Mouse (Mus musculus) adrenal gland, postnatal 14 days (tissue): ENCODE measurements at regions not wholly inside any gene's neighbourhood (a gene's known extent, or its start where the extent isn't known, plus 50 kb on each side); places are given as distances from the start of the nearest gene placed in this dataset.

Source experiments
- DNase-seq: peaks from one replicate; pipeline ENCODE4 v3.0.0; 2021; ENCODE audit warnings: mixed read lengths

- no peak for DNase-seq
Observed at GRCm38 (mm10) chr6:93478521-93478920, 535.2 kb upstream of the Adamts9 start.

GRCm38 (mm10) chr6:93474981-93475380 lies 531.7 kb upstream of the Adamts9 start:
- DNase-seq, result no peak

GRCm38 (mm10) chr6:93467867-93468266 lies 524.6 kb upstream of the Adamts9 start:
- DNase-seq, result no peak

- DNase-seq, result no peak
Observed at GRCm38 (mm10) chr6:93462861-93463260, 519.6 kb upstream of the Adamts9 start.

GRCm38 (mm10) chr6:93461374-93461773 lies 518.1 kb upstream of the Adamts9 start:
- peak; percentile 26 for DNase-seq

GRCm38 (mm10) chr6:93457613-93458012 lies 514.3 kb upstream of the Adamts9 start:
- no peak for DNase-seq

GRCm38 (mm10) chr6:93456383-93457033 lies 513.2 kb upstream of the Adamts9 start:
- no peak for DNase-seq

GRCm38 (mm10) chr6:93445568-93445967 lies 502.3 kb upstream of the Adamts9 start:
- peak; percentile 72 for DNase-seq

- peak; percentile 42 for DNase-seq
Observed at GRCm38 (mm10) chr6:93445124-93445523, 501.8 kb upstream of the Adamts9 start.

GRCm38 (mm10) chr6:93443766-93444557 lies 500.7 kb upstream of the Adamts9 start:
- DNase-seq, result peak; percentile 7

GRCm38 (mm10) chr6:93433446-93433845 lies 490.2 kb upstream of the Adamts9 start:
- no peak for DNase-seq

- DNase-seq, result no peak
Observed at GRCm38 (mm10) chr6:93426141-93426540, 482.8 kb upstream of the Adamts9 start.

GRCm38 (mm10) chr6:93422906-93423305 lies 479.6 kb upstream of the Adamts9 start:
- no peak for DNase-seq

- DNase-seq, result no peak
Observed at GRCm38 (mm10) chr6:93422253-93422652, 479.0 kb upstream of the Adamts9 start.

GRCm38 (mm10) chr6:93417625-93418024 lies 474.3 kb upstream of the Adamts9 start:
- DNase-seq, result no peak

GRCm38 (mm10) chr6:93416006-93416405 lies 472.7 kb upstream of the Adamts9 start:
- DNase-seq, result no peak

GRCm38 (mm10) chr6:93411077-93411452 lies 467.8 kb upstream of the Adamts9 start:
- no peak for DNase-seq

- DNase-seq, result peak; percentile 30
Observed at GRCm38 (mm10) chr6:93410416-93411076, 467.3 kb upstream of the Adamts9 start.

- DNase-seq, result no peak
Observed at GRCm38 (mm10) chr6:93398551-93398950, 455.3 kb upstream of the Adamts9 start.

GRCm38 (mm10) chr6:93397074-93397473 lies 453.8 kb upstream of the Adamts9 start:
- no peak for DNase-seq

GRCm38 (mm10) chr6:93395952-93396351 lies 452.7 kb upstream of the Adamts9 start:
- peak; percentile 19 for DNase-seq

- peak; percentile 19 for DNase-seq
Observed at GRCm38 (mm10) chr6:93395296-93395695, 452.0 kb upstream of the Adamts9 start.

- DNase-seq, result no peak
Observed at GRCm38 (mm10) chr6:93393551-93393950, 450.3 kb upstream of the Adamts9 start.
